Mouse (Mus musculus) R1 (cell line): Measurements from ENCODE around the gene Ttll3.

Experiments used
- DNase-seq: peaks from one replicate; pipeline ENCODE4 v3.0.0-alpha.2; 2018; ENCODE audit warnings: low read depth, low spot score

The Ttll3 gene

DNA sequence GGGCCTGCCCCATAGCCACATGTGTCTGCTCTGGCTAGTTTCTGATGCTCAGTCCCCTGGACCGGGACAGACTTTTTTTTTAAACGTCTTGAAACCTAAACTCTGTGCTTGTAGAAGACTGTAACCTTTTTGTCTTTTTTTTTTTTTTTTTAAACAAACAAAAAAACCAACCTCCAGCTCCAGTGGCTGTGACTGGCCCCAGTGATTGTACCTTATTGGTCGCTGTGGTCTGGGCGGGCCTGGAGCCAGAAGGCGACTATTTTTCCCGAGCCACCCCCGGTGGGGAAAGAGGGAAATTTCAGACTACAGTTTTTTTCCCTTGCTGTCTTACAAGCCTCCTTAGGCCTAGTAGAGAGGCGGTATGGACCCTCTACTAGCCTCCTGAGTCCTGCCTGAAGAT, at the start of gene Ttll3:
Gene Ttll3 (plus strand): TSS at position 301 of the 400 bp plus-strand sequence.
- no peak for DNase-seq

DNA sequence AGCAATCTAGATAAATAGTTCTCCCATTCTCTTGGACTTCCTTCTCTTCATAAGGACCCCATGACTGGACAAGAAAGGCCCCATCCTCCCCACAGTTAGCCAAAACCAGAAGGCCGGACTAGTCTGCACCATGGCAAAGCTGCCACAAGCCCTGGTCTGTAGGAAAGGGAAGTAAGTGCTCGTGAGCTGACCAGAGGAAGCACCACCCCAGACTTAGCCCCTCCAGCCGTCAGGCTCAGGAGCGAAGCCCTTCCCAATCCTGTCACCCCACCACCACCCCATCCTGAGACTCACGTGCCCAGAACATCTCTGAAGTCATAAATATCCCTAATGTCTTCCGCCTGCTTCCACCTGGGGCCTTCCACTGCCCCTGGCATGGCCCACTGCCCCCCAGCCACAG, 47.5 kb upstream of the Ttll3 start:
- DNase-seq: no peak

DNA sequence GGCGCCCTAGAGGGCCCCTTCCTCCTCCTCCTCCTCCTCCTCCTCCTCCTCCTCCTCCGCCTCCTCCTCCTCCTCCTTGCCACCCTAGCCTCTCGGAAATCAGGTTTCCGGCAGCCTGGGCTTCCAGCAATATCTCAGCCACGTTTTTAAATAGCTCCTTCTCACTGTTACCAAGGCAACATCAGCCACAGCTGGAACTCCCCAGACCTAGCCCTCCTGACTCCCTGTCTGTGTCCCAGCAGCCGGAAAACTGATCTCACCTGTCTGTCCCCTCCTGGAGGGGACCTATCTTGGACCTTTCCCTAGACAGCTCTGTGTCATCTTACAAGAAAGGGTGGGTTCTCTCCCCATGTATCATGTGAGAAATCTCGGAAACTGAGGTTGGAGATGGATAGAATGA, 46.8 kb upstream of the Ttll3 start:
- no peak for DNase-seq

DNA sequence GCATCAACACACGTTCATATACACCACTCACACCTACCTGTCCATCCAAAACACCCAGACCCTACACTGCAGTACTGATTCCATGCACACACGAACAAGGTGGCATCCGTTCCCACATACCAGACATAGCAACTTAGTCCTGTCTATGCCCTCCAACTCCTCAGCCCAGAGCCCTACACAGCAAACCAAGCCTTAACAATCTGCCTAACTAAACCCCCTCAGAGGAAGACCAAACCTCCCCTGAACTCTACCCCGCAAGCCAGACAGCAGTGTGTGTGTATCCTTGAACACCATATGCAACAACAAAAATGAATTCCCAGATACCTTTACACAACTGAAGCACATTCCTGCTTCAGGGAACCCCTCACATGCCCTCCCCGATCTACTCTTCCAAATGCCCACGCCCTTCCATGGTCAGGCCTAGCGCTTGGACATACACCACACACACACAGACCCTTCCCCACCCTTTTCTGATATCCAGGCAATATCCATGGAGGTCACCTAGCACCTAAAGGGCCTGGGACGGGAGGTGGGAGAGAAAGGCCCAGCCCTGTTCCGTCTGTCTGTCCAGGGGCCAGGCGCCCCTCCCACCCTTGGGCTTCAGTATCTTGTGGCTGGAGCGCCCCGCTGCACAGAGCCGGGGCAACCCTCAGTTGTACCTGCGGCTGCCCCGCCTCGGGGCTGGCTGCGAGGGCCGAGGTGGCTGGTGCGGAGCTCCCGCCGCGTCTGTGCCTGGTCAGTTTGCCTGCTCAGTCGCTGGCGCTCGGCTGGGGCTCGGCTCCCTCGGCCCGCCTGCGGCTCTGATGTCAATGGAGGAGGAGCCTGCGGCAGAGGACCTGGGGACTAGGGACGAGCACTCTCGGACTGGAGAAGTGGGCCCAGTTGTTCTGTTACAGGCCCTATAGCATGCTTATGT, 45.6 kb upstream of the Ttll3 start, which contains the start of gene Camk1:
Gene Camk1 (minus strand): TSS at position 808 of the 916 bp plus-strand sequence.
- peak; percentile 61 for DNase-seq

DNA sequence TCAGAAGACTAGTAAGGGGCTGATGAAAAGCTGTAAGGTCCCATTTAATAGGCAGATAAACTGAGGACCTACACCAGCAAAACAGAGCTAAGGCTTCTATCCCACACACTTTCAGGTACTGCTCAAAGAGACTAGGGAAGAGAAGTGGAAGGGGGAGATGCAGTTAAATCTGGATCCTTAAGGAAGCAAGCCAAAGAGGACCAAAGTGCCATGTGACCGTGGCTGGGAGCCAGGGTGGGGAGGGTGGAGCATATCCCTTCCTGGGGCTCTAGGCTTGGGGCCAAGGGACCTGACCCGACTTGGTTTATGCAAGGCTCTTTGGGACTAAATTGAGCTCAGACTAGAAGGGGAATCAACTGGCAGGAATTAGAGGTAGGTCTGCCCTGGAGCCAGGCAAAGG, 44.7 kb upstream of the Ttll3 start:
- DNase-seq: no peak

DNA sequence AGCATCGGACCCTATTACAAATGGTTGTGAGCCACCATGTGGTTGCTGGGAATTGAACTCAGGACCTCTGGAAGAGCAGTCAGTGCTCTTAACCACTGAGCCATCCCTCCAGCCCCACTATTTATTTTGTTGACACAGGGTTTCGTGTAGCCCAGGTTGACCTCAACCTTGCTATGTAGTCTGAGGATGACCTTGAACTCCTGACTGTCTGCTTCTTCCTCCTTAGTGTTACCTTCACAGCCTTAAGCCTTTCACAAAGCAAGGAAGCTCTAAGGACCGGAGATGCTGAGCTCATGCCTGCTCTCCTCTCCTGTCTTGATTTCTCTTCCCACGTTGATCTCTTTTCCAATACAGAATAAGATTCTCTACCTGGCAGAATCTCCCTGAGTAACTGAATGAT, 42.2 kb upstream of the Ttll3 start:
- peak; percentile 56 for DNase-seq

DNA sequence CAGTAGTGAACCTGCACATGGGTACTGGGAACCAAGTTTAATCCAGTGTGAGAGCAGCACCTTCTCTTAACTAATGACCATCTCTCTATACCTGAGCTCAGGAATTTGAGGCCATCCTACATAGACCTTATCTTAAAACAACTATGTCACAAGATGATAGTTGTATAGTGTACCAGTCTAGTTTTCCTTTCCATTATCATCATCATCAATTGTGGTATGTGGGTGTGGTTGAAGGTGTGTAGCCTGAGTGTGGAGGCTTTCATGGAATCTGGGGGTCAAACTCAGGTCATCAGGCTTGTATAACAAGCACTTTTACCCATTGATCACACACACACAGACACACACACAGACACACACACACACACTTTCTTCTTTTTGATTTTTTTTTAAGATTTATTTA, 38.5 kb upstream of the Ttll3 start:
- DNase-seq: peak; percentile 91

DNA sequence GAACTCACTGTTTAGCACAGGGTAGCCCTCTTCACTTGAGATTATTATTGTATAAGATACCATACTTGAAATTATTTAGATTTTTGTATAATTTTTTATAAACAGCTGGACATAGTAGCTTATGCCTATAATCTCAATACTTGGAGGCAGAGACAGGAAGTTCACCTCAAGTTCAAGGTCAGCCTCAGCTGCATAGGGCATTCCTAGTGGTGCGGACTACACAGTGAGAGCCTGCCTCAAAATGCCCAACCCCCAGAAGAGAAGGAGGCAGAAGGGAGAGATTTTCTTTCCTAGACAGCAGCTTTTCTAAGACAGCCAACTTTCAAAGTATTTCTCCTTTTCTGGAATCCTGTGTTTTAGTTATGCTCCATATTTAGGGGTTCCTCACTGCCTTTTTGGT, 37.9 kb upstream of the Ttll3 start:
- peak; percentile 88 for DNase-seq

DNA sequence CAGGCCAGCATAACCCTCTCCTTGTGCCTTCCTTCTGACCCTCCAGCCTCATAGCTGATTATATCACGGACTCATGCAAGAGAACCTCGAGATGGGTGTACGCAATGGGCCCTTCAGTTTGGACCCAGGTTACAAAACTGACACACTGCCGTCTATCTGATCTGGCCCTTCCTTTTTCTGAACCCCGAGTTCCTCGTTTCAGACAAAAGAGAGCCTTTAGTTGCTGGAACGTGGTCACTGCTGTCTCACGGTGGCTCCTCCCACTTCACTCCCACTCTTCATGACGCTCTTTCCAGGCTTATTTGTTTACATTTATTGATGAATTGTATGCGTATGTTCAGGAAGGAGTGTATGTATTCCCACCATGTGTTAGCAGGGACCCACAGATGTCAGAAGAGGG, 37.4 kb upstream of the Ttll3 start:
- DNase-seq: no peak

DNA sequence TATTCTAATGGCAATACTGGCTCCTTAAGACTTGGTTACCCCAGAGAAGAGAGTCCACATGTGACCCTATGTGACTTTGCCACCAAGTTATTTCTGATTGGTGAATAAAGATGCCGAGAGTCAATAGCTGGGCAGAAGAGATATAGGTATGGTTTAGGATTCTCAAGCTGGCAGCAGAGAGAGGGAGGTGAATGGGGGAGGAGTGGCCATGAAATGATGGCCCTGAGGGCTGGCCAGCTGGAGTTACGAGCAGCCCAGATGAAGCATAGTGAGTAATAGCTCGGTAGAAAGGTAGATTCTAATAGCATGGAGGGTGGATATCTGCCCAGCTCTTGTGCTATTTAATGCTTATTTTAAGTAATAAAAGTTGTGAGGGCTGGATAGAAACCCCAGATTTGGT, 36.2 kb upstream of the Ttll3 start:
- DNase-seq: no peak

DNA sequence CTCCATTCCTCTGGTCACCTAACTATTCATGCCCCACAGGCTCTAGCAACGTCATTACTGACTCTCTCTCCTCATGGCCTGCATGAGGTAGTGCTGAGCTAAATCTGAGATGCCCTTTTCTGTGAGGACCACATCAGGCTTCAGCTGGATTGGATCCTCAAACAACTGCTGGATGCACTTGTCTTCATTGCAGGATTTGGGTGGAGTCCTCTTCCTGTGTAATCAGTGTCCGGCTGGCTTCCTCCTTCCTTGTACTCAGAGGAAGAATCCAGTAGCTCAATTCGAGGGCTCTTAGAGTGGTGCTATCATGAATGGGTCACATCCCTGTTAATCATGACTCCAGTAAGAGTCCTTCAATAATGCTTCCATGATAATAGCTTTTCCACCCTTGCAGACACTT, 35.4 kb upstream of the Ttll3 start:
- no peak for DNase-seq

DNA sequence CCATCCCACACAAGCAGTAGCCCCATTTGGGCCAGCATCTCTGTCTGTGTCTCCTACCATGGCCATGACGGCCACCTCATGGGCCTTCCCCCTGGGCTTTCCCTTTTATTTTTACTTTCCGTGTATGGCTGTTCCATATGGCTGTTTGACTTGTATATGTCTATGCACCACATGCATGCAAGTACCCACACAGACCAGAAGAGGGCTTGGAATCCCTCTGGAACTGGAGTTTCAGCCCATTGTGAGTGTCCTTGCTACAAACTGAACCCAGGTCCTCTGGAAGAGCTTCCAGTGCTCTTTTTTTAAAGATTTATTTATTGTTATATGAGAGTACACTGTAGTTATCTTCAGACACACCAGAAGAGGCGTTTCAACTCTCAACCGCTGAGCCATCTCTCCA, 27.6 kb upstream of the Ttll3 start:
- peak; percentile 76 for DNase-seq

DNA sequence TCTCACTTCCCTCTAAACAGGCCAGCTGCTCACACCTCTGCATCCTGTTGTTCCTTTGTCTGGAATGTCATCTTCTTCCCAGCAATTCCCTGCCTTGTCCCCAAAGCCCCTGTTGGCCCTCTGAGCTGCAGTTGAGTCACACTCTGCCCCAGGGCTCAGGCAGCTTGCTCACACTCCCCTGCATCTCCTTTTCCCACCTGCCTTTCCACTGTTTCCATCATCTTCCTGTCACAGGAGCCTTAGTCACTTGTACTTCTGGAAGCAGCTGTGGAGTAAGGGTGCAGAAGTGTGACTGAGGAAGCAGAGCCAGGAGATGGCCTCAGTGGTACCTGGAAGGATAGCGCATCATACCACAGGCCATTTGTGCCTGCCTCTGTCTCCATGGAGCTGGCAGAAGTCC, 26.8 kb upstream of the Ttll3 start:
- no peak for DNase-seq

DNA sequence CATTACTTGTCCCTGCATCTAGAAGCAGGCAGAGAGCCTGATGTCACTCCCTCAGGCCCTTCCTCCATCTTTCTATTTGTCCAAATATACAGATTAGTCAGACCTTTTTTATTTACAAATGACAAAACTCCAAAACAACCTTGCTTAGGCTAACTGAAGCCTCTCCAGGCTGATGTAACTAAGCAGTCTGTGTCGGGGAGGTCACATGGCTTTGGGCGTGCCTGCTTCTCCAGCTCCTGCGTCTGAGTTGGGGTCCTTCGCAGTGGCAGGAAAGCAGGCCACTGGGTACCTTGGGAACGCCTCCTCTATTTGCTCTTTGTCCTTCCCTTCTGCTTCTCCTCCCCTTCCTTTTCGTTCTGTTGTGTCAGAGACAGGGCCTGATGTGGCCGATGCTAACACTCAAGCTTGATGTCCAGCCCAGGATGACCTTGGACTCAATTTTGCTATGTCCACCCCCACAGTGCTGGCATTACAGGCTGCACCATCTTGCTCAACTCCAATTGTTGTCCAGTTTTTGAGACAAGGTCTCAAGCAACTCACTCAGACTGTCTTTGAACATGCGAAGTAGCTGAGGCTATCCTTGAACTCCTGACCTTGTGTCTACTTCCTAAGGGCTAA, 24.4 kb upstream of the Ttll3 start:
- no peak for DNase-seq

DNA sequence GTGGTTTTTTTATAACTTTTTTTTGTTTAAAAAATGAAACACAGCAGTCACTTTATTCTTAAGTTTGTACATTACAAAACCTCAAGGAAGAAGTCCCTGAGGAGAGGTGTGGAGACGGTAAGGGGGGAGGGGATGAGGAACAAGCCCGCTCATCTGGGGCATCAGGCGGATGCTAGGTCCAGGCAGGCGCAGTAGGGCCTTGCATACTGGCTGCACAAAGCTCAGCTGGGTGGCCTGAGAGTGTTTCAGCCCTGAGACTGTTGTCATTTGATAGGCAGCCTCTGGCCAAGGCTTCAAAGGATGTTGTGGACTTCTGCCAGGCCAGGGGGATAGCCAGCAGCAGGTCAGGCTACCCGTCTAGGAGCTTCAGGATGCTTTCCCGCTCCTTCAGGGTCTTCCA, 22.4 kb upstream of the Ttll3 start:
- DNase-seq: peak; percentile 72

DNA sequence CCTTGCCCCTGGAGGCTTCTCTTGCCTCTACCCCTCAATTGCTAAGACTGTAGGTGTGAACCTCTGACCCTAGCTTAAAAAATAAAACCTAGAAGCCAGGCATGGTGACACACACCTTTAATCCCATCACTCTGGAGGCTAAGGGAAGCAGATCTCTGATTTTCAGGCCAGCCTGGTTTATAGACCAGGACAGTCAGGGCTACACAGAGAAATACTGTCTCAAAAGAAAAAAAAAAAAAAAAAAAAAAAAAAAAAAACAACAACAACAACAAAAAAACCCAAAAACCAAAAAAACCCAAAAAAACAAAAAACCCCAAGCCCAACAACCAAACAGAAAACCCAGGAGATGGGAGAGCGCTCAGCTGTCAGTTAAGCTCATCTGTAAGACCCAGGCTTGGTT, 21.5 kb upstream of the Ttll3 start:
- DNase-seq: no peak

DNA sequence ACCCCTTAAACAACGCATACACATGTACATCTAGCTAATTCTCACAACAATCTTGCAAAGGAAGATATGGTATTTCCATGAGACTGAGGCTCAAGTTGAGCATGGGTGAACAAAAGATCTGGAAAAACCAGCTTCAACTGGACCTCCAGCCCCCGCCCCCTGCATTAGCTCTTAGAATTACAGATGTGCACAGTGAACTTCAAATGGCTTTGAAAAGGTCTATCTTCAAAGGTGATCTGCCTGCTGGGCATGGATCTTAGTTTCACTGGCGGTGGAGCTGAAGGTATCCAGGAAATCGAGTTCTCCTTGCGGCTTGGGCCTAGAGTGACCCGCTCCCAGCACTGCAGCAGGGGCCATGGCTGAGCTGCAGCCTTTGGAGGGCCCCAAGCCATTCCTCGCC, 20.9 kb upstream of the Ttll3 start:
- DNase-seq: peak; percentile 89

DNA sequence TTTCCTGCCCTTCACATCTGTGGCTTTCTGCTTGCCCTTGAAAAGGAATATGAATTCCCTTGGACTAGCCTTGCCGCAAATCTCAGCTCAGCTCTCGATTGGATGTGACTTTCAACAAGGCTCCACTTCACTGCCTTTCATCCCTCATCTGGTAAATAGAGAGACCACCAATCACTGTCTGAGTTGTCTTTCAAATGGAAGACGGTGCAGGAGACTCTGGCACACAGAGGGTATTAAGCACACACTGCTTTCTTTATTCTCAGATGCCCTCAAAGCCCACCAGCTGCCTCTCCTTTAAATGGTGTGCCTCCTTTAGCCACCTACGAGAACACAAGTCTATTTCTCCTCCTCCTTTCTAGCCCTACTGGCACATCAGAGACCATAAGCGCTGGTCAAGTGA, 20.5 kb upstream of the Ttll3 start:
- DNase-seq: no peak

DNA sequence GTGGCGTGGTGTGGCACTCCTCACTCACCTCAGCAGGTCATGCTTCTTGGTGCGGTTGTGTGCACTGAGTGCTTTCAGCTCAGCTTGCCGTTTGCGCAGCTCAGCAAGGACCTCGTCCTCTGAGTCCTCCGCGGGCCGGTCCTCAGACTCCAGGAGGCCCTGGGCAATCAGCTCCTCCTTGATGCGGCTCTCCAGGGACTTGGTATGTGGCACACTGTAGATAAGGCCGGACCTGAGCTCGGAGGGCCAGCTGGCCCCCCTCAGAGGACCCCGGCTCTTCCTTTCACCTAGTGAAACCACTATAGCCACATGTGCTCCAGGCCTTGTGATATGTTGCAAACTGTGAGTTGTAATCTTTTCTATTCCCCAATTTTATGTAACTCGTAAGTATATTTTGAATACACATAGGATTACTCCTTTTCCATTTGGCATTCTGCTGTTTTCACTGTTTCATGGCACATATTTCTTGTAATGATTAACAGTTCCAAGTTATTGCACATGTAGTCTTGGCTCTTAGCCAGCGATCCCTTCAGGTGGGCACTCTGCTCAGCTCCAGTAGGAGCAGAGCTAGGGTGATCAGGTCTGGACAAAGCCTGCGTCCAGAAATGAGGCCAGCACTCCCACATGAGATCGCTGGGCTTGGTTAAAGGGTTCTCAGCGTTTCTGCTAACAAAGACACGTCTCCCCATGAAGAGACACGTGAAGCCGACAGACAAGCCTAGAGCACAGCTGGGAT, 18.7 kb upstream of the Ttll3 start:
- DNase-seq: no peak

DNA sequence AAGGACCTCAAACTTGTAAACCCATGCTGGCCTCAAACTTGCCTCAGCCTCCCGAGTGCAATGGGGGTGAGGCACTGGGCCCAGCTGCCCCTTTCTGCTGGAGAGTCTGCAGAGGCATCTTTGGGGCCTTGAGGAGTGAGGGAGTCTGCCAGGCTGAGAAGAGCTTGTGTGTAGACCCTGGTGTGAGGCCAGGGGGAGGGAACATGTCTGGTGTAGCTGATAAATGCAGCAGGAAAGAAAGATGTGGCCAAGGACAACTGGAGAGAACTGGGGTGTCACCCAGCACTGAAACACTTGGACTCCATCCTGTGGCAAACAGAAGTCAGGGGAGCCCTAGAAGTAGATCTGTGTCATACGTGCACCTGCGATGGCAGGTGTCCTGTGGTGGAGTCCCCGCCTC, 15.6 kb upstream of the Ttll3 start:
- no peak for DNase-seq

DNA sequence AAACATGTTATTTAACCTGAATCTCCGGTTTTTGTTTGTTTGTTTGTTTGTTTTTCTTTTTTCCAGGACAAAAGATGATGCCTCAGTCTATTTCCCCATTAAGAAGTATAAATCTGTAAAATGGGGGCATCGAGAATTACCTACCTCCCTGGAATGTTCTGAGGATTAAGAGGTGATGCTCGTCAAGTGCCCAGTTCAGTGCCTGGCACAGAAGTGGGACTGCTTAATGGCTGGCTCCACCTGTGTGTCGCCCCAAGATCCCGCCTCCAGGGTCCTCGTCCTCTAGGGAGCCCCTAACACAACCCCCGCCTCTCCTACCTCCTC, 11.9 kb upstream of the Ttll3 start:
- DNase-seq: no peak

DNA sequence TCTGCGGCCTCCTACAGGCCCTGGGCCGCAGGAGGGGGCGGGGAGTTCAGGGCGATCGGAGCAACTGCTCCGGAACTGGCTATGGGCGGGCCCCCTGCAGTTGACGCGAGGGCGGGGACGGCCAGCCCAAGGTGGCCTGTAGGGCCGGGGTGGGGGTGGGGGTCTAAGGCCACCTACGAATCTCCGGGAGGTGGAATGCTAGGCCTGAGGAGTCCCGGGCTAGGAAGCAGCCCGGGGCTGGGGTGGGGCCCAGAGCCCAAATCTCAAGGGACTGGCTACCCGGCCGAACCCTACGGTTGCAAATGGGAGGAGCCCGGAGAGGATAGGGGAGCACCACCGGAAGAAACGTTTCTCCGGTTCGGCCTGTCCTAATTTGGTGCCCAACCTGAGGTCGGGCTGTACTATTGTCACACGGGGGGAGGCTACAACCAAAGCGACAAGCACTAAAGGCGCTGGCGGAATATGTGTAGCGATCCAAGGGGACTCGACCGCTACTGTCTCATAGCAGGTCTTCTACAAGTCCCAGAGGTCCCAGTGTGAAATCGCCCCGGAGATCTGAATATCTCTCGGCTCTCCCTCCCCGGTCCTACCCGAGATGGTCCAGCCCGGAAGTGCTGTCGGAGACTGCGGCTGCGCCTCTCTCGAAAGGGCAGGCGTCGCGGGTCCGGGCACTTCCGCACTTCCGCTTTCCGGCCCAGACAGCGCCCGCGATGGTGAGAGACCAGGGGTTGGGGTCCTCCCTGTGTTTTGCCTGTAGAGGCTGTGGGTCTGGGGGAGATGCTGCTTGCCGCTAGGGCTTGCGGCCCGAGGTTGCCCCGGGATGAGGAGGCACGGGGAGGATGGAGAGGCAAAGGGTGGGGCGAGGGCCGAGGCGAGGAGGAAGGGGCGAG, 11.3 kb upstream of the Ttll3 start, which contains the start of the genes Tada3 and Arpc4:
Gene Tada3 (minus strand): TSS at position 388 of the 890 bp plus-strand sequence.
Gene Arpc4 (plus strand): TSS at position 620 of the 890 bp plus-strand sequence.
- peak; percentile 98 for DNase-seq
